ENCODE assay signal across 10 mouse cellular contexts in the genomic region with DNA sequence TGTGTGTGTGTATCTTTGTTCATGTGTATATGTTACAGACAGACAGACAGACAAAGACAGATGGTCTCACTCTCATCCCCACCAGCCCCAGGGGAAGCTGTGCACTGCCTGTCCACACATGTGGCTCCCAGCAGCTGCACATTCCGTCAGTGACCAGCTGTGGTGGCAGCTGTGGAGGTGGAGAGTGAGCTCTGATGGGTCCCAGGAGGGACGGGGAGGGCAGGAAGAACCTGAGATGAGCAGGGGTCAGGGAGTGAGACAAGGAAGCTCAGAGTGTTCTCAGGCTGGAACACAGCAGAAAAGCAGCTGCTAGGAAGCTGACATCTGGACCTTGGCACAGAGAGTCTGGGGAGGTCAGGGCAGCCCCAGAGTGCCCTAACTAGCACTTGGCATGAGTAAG. TPM values are rescaled to one million over a fixed set of nuclear protein-coding genes. Genes with fewer than 3 reads are reported as not detected.
DNase-seq lines count a peak whose midpoint lies in the region; ATAC-seq and TF ChIP-seq lines count a peak whose summit lies in the region.
"Had no signal": no experiment of that assay in that cellular context is flagged by ENCODE, and none has a peak within 500 bp of the region (broad histone marks: within the 10 kb centered on the region; RNA-seq: fewer than 3 reads in every experiment).

No protein-coding gene starts in this region.

- H3K4me1 ChIP-seq in embryonic facial prominence, embryonic 10.5 days: peaks cover 34% of the 10 kb centered on the region
- H3K4me1 ChIP-seq in kidney, embryonic 16.5 days (ENCODE audit: insufficient read depth, low read length): peaks cover 57% of the 10 kb centered on the region
- H3K4me1 ChIP-seq: liver, embryonic 15.5 days had no signal

- no peak for TF ChIP-seq POLR2A in myocyte (IDR thresholded peaks at IDR 0.05; ENCODE audit: insufficient read length, low read depth)

- no peak overlapping the region for H3K4me2 ChIP-seq in kidney, embryonic 16.5 days (replicated peaks; ENCODE audit: low read depth, low read length)
- no peak overlapping the region for H3K4me2 ChIP-seq in myocyte (ENCODE audit: low read depth)
- H3K4me2 ChIP-seq: liver, embryonic 15.5 days had no signal

- H3K79me2 ChIP-seq in myocyte (ENCODE audit: control insufficient read depth, insufficient read depth): no peaks in the 10 kb centered on the region

- H3ac ChIP-seq in myocyte (ENCODE audit: control insufficient read depth, insufficient read length): no peak overlapping the region

- peak; percentile 32 for ATAC-seq in kidney, embryonic 16.5 days (ENCODE audit: low FRiP score, low TSS enrichment)
- no peak for ATAC-seq in megakaryocyte progenitor cell, adult 5-6 weeks (replicated peaks; ENCODE audit: poor library complexity)

- WGBS in embryonic facial prominence, embryonic 10.5 days: 25% methylated on average over 2 of the region's 2 CpGs
- WGBS in kidney, embryonic 16.5 days: 17% methylated on average over 2 of the region's 2 CpGs

- no peaks in the 10 kb centered on the region for H3K9me3 ChIP-seq in embryonic facial prominence, embryonic 10.5 days
- no peaks in the 10 kb centered on the region for H3K9me3 ChIP-seq in kidney, embryonic 16.5 days (ENCODE audit: low read length)
- H3K9me3 ChIP-seq: liver, embryonic 15.5 days had no signal

- H3K9ac ChIP-seq in kidney, embryonic 16.5 days (replicated peaks; ENCODE audit: low read length): no peak overlapping the region
- H3K9ac ChIP-seq: liver, embryonic 15.5 days had no signal

- no peak overlapping the region for H3K4me3 ChIP-seq in embryonic facial prominence, embryonic 10.5 days
- H3K4me3 ChIP-seq in kidney, embryonic 16.5 days (ENCODE audit: low read length): no peak overlapping the region
- H3K4me3 ChIP-seq in myocyte: no peak overlapping the region
- H3K4me3 ChIP-seq: liver, embryonic 15.5 days had no signal

- peaks cover 46% of the 10 kb centered on the region for H3K27me3 ChIP-seq in embryonic facial prominence, embryonic 10.5 days (replicated peaks; ENCODE audit: low read depth, poor library complexity, severe bottlenecking)
- no peaks in the 10 kb centered on the region for H3K27me3 ChIP-seq in kidney, embryonic 16.5 days (ENCODE audit: insufficient read depth, low read length)
- no peaks in the 10 kb centered on the region for H3K27me3 ChIP-seq in myocyte (ENCODE audit: control insufficient read depth, insufficient read depth, insufficient read length)

- 0 out of 2 replicates have a peak overlapping the region, but pooled peaks have one; percentile 45 for H3K27ac ChIP-seq in embryonic facial prominence, embryonic 10.5 days (replicated peaks)
- 0 out of 2 replicates have a peak overlapping the region, but pooled peaks have one; percentile 21 for H3K27ac ChIP-seq in kidney, embryonic 16.5 days (ENCODE audit: low read length)
- H3K27ac ChIP-seq: liver, embryonic 15.5 days had no signal

- peak; percentile 59 for DNase-seq in embryonic facial prominence, embryonic 10.5 days (ENCODE audit: low spot score)
- peak; percentile 80 for DNase-seq in gastrocnemius, postnatal 25 days
- DNase-seq in cerebellum, postnatal 25 days: no peak
- DNase-seq in urinary bladder, postnatal 25 days (ENCODE audit: low spot score): no peak
- DNase-seq: cerebellum, adult 9-11 months had no signal

- no peaks in the 10 kb centered on the region for H3K36me3 ChIP-seq in embryonic facial prominence, embryonic 10.5 days (replicated peaks)
- H3K36me3 ChIP-seq in kidney, embryonic 16.5 days (ENCODE audit: insufficient read depth, low read length): no peaks in the 10 kb centered on the region
- H3K36me3 ChIP-seq in myocyte (ENCODE audit: control insufficient read depth, insufficient read depth): no peaks in the 10 kb centered on the region
- H3K36me3 ChIP-seq: liver, embryonic 15.5 days had no signal

TF ChIP-seq in myocyte, 11 proteins besides CTCF, POLR2A, EP300 and RAD21:
- TF ChIP-seq TCF12 (IDR thresholded peaks at IDR 0.05; ENCODE audit: insufficient read depth, poor library complexity, severe bottlenecking) (peak; percentile 100), REST (IDR thresholded peaks at IDR 0.05; ENCODE audit: insufficient read depth, insufficient read length) (peak; percentile 43), SRF (IDR thresholded peaks at IDR 0.05; ENCODE audit: control insufficient read depth, insufficient read length, low read depth) (no peak), USF1 (IDR thresholded peaks at IDR 0.05; ENCODE audit: low read depth) (no peak), CEBPB (IDR thresholded peaks at IDR 0.05; ENCODE audit: insufficient read depth, poor library complexity, severe bottlenecking) (no peak), TCF3 (IDR thresholded peaks at IDR 0.05; ENCODE audit: insufficient read length, low read depth) (peak; percentile 100), MAX (IDR thresholded peaks at IDR 0.05; ENCODE audit: low read depth) (no peak), E2F4 (IDR thresholded peaks at IDR 0.05; ENCODE audit: insufficient read depth) (no peak), MYOD1 (IDR thresholded peaks at IDR 0.05; ENCODE audit: control insufficient read depth in 1 of 3, insufficient read length in 2 of 3, low read depth in 2 of 3) (peak; percentile 75 to 100 (median 100)), MYOG (IDR thresholded peaks at IDR 0.05; ENCODE audit: control insufficient read depth in 1 of 3, insufficient read depth in 1 of 3, insufficient read length in 2 of 3, low read depth in 2 of 3) (peak; percentile 62 to 100 (median 99)), POLR2AphosphoS2 (IDR thresholded peaks at IDR 0.05; ENCODE audit: insufficient read length, low read depth) (no peak)

RNA-seq across cellular contexts. Expression of gene Heyl, which starts 5.1 kb away (rescaled TPM):
- 13.4 and 13.5 TPM in 2 replicates for polyA plus RNA-seq in embryonic facial prominence, embryonic 10.5 days (2016; fragmentation: Nextera tagmentation; extraction: Ambion mirVana)
- total RNA-seq in gastrocnemius, postnatal 25 days (2021): 1 to 10 TPM; 6.7 to 7.4 TPM
- polyA plus RNA-seq in kidney, embryonic 16.5 days (2015; fragmentation: Nextera tagmentation; extraction: Ambion mirVana): 48.8 and 50.7 TPM in 2 replicates
- 30.2 TPM for polyA plus RNA-seq in myocyte (2012; fragmentation: generic; extraction: Trizol)
- not detected in 2 replicates for total RNA-seq in megakaryocyte progenitor cell, adult 5-6 weeks (2015)
- not detected in 2 replicates for total RNA-seq in megakaryocyte progenitor cell, adult 5-6 weeks (2017)
- total RNA-seq: granulocyte monocyte progenitor cell, adult 5-6 weeks had no signal

RNA-seq across cellular contexts. Expression of gene Nt5c1a, which starts 27.0 kb away (rescaled TPM):
- not detected in 2 replicates for polyA plus RNA-seq in embryonic facial prominence, embryonic 10.5 days (2016; fragmentation: Nextera tagmentation; extraction: Ambion mirVana)
- total RNA-seq in gastrocnemius, postnatal 25 days (2021): 10 to 100 TPM; 19.6 to 32.5 TPM
- 0.25 and 0.28 TPM in 2 replicates for polyA plus RNA-seq in kidney, embryonic 16.5 days (2015; fragmentation: Nextera tagmentation; extraction: Ambion mirVana)
- polyA plus RNA-seq in myocyte (2012; fragmentation: generic; extraction: Trizol): not detected
- total RNA-seq in megakaryocyte progenitor cell, adult 5-6 weeks (2015): not detected in 2 replicates
- total RNA-seq in megakaryocyte progenitor cell, adult 5-6 weeks (2017): 0.88 TPM in 1 of 2 replicates, not detected in the other
- total RNA-seq: granulocyte monocyte progenitor cell, adult 5-6 weeks had no signal
- polyA plus RNA-seq: liver, embryonic 15.5 days had no signal

RNA-seq across cellular contexts. Expression of gene Pabpc4, which starts 33.9 kb away (rescaled TPM):
- polyA plus RNA-seq in embryonic facial prominence, embryonic 10.5 days (2016; fragmentation: Nextera tagmentation; extraction: Ambion mirVana): 54.9 and 59.4 TPM in 2 replicates
- 100 to 1,000 TPM; 278 to 325 TPM for total RNA-seq in gastrocnemius, postnatal 25 days (2021)
- polyA plus RNA-seq in kidney, embryonic 16.5 days (2015; fragmentation: Nextera tagmentation; extraction: Ambion mirVana): 45.0 and 47.7 TPM in 2 replicates
- 154 TPM for polyA plus RNA-seq in myocyte (2012; fragmentation: generic; extraction: Trizol)
- total RNA-seq in megakaryocyte progenitor cell, adult 5-6 weeks (2015): 141 and 168 TPM in 2 replicates
- total RNA-seq in megakaryocyte progenitor cell, adult 5-6 weeks (2017): 118 and 136 TPM in 2 replicates

RNA-seq across cellular contexts. Expression of gene Hpcal4, which starts 45.2 kb away (rescaled TPM):
- polyA plus RNA-seq in embryonic facial prominence, embryonic 10.5 days (2016; fragmentation: Nextera tagmentation; extraction: Ambion mirVana): 0.60 and 0.95 TPM in 2 replicates
- under 1 TPM in 1 of 2 experiments, not detected in 1; 0.36 TPM for total RNA-seq in gastrocnemius, postnatal 25 days (2021)
- polyA plus RNA-seq in kidney, embryonic 16.5 days (2015; fragmentation: Nextera tagmentation; extraction: Ambion mirVana): 1.3 and 1.7 TPM in 2 replicates
- polyA plus RNA-seq in myocyte (2012; fragmentation: generic; extraction: Trizol): not detected
- not detected in 2 replicates for total RNA-seq in megakaryocyte progenitor cell, adult 5-6 weeks (2015)
- total RNA-seq in megakaryocyte progenitor cell, adult 5-6 weeks (2017): not detected in 2 replicates
- total RNA-seq: granulocyte monocyte progenitor cell, adult 5-6 weeks had no signal
- polyA plus RNA-seq: liver, embryonic 15.5 days had no signal

Comparison
In these comparisons a context has a peak if more than half of its experiments do, and no peak if none do; other contexts are left out.
1. DNase-seq: peak in embryonic facial prominence, embryonic 10.5 days (single experiment) and gastrocnemius, postnatal 25 days (single experiment); none in cerebellum, postnatal 25 days (0 of 2) and urinary bladder, postnatal 25 days (single experiment).